Mouse (Mus musculus) heart, postnatal 0 days (tissue): ENCODE data around the gene Alg14.

ENCODE experiments used
- CTCF ChIP-seq: IDR thresholded peaks from 2 replicates; pipeline ENCODE4 v1.5.1; 2016; ENCODE audit warnings: antibody characterized with exemption, control low read depth, low read depth
- EP300 ChIP-seq: IDR thresholded peaks from 2 replicates; pipeline ENCODE4 v1.6.1; 2016; ENCODE audit warnings: antibody characterized with exemption, low read depth

DNA sequence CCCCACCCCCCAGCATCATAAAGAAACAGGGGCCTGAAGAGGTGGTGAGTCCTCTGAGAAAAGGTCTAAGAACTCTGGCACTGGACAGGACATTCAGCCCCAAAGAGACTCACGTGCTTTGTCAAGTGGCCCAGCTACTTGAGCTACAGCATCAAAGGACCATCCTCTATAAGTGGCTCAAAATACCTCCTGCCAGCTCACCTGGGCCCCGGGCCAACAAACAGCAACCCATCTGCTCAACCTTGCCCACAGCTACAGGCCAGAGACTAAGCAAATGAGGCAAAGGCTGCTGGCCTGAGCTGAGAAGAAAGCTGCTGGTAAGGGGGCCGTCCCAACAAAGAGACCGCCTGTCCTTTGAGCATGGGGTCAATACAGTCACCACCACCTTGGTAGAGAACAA lies 14.0 kb upstream of the Alg14 start:
- TF ChIP-seq CTCF (no peak), EP300 (no peak)
